Mouse (Mus musculus): ENCODE data around the gene Tnni1.

GRCm38 (mm10) chr1:135764206-135764528, 15.1 kb upstream of the Tnni1 start:
- no peak for TF ChIP-seq CTCF (IDR thresholded peaks at IDR 0.05; ENCODE audit: low read depth)
- no peak for TF ChIP-seq EP300 (IDR thresholded peaks at IDR 0.05; ENCODE audit: low read depth)

All from liver, embryonic 14.5 days (tissue).